Mouse (Mus musculus) central nervous system, embryonic 18 days (tissue): ENCODE measurements around the gene Prox1. TPM values are rescaled to one million over a fixed set of nuclear protein-coding genes. Genes with fewer than 3 reads are reported as not detected.

ENCODE experiments used
- polyA plus RNA-seq: library from polyadenylated mRNA; depleted of rRNA; stranded (reverse); fragments of >200 nt; gene quantifications from 2 replicates; pipeline ENCODE4 v1.2.3, GENCODE M21; 2012; rRNA removed

Gene Prox1
- 6.5 and 10.7 TPM in 2 replicates for polyA plus RNA-seq

GRCm38 (mm10) chr1:190169911-190170818 lies at the start of gene Prox1:
Gene Prox1 (minus strand): TSS chr1:190170714.

Other genes with a start within 250 kb of the Prox1 start
- 115 and 116 TPM in 2 replicates for gene Smyd2, start 248.4 kb downstream of the Prox1 start, polyA plus RNA-seq